Mouse (Mus musculus) megakaryocyte, adult 5-6 weeks (primary cell): ENCODE data around the gene Tm4sf1. TPM values are rescaled to one million over a fixed set of nuclear protein-coding genes. Genes with fewer than 3 reads are reported as not detected.

Source experiments
- ATAC-seq: 2 replicates; pipeline ENCODE4 v1.8.0; 2016; ENCODE audit warnings: mild to moderate bottlenecking, inconsistent platforms; ENCODE audit not compliant: poor library complexity, severe bottlenecking
- total RNA-seq, 2 experiments: library from RNA; stranded (forward) in 1 of 2; stranded (reverse) in 1 of 2; fragments of 153-499, 151-499 nt in 1 of 2; fragments of 221-1000, 200-1000 nt in 1 of 2; gene quantifications; 2 replicates each; pipeline versions ENCODE4 v1.2.3 to v1.2.4; 2015 to 2017

Gene Tm4sf1
- total RNA-seq, 2 experiments from 2014 or later, result 0.95 TPM; not detected in 1

DNA sequence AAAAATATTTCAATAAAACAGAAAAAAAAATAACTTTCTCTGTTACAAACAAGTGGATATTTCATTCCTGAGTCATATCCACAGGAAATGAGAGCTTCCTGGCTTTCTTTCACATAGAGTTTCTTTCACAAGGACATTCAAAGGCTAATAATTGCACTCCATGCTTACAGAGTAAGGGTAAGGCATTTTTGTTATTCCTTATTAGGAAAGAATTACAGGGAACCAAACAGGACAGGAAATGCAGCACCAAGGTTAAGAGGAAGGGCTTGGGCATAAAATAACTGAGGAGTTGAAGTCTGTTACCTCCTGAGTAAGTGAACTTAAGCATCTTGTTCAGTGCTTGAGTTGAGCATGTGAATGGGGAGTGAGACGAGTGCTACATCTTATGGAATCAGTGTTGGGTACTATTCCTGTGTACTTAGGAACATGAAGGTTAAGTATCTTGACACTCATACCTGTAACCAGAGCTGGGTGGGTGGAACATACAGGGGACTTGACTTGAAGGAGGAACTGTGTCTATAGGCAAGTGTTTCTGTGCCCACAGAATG, 12.8 kb downstream of the Tm4sf1 start:
- no peak for ATAC-seq

DNA sequence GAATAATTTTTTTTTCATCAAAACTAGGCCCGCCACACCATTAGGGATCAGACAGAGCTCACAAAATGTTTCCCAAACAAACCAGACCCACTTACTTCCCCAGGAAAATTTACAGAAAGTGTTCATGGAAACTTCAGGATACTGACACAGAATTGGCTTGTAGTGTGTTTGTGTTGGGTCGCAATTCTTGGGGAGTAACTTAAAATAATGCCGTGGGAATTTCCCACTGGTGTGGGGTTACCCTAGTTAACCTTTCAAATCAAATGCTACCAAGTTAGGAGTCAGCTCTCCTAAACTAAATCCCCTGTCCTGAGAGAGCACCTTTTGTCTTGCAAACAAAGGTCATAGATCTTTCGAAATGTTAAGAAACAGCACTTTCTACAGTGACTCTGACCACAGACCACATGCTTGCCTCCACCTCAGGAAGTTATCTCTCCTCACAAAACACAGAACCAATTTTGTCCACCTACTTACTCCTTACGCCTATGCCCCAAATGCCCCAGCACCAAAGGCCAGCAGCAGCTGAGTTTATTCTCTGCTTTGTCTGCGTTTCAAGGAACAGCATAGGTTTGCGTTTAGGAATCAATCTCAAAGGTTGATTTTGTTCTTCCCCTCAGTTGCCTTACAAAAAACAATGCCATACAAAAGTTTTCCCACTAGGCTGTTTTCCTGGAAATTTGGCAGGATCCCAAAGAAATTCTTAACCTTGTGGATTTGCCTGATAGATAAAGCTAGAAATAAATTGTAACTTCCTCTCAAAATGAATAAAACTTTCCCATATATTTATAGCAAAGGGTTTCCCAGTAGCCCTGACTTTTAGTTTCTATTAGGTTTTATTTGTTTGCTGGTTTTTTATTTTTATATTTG, 13.7 kb downstream of the Tm4sf1 start:
- ATAC-seq, result peak; percentile 77

DNA sequence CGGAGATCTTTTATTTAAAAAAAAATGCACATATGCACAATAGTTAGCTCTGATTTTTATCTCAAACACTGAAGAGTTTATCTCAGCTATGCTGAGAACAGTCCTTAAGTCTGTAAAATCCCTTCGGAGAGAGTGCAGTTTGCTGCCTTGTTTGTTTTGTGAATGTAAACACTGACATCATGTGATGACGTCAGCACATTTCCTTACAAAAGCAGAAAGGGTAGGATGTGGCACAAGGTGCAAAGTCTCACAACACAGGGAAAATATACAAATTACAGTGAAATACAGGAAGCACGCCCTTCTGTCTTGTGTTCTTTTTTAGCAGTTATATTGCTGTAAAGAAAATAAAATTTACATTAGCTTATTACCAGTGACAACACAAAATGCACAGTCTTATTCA, 14.3 kb downstream of the Tm4sf1 start:
- ATAC-seq, result no peak

DNA sequence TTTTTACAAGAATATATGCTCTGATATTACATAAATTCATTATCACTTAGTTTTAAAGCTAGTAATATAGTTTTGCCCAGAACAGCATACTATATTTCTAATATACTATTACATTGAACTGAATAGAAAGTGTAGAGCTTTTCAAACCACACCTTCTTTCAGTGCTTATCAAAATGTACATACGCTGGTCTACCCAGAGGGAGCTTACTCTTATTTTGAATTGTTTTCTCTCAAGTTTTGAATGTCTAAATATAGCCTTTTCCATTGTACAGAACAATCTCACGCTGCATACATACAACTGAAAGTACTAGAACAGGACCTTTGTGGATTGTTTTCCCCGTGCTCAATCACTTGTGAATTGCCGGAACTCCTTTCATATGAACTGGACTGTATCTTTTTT, 23.6 kb downstream of the Tm4sf1 start:
- no peak for ATAC-seq

DNA sequence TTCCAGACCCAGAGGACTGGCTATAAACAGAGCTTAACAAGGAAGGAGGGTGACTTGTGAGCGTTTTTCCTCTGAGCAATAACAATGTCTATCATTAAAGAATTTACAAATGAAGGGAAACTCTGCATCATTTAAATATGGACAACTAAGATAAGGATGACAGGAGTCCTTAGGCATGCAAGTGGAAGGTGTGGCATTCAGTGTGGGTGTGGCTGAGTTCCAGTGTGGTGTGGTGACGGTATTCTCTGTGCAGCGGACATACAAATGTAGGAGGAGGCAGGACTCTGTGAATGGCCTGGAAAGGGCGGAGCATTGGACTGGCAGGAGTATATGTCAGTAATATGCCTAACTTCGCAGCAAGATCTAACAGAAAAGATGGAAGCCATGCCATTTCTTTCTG, 24.3 kb downstream of the Tm4sf1 start:
- no peak for ATAC-seq

DNA sequence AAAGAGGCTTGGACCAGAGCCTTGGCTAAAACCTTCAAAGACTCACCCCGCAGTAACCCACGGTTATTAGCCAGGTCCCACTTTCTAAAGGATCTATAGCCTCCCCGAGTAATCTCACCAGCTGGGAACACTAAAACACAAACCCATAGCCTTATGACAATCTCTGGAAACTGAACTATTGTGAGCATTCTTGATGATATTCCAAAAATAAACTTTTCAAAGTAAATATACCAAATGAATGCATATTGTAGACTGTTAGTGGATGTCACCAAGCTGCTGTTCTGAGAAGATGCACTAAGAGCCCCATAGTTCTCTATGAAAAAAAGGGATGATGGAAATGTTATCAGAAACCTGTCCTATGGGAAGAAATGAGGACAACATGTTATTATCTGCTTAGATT, 25.0 kb downstream of the Tm4sf1 start:
- no peak for ATAC-seq

DNA sequence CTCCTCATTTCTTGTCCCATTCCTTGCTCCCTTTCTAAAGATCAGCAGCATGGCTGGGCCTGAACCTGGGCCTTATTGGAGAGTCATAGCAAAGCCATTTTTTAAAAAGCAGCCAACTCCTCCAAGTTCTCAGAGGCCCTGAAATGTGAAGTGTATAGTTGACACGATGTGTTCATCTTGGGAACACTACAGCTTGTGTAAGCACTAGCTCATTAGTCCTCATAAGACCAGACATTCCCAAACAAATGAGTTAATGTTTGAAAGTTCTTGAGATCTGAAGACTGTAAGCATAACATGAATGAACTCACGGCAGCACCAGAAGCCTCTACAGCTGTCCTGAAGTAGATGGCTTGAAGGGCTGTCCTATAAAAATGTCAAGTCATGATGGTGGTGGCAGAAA, 32.8 kb downstream of the Tm4sf1 start:
- ATAC-seq, result no peak

DNA sequence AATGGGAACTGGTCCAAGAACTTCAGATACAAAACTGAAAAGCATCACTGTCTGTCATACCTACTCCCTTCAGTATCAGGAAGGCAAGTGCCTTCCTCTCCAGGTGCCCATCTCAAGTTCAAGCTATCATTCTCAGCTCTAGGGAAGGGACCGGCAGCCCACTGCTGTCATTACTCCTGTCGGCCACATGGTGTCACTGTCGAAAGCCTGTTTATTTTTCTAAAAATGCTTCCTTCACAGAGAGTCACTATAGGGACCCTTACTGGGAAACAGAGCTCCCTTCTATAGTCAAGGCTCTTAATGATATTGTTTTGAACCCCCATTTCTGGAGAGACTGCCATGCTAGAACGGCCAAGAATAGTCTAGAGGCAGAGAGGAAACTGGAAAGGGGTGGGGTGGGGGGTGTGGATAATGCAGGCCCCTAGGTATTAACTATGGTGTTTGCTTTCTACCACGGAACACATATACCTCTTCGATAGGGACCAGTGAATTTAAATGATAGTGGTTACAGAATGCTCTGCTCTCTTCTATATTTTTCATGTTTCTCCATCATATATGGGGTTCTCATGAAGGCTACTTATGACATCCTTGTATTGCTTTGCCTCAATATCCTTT, 34.1 kb downstream of the Tm4sf1 start:
- peak; percentile 79 for ATAC-seq

DNA sequence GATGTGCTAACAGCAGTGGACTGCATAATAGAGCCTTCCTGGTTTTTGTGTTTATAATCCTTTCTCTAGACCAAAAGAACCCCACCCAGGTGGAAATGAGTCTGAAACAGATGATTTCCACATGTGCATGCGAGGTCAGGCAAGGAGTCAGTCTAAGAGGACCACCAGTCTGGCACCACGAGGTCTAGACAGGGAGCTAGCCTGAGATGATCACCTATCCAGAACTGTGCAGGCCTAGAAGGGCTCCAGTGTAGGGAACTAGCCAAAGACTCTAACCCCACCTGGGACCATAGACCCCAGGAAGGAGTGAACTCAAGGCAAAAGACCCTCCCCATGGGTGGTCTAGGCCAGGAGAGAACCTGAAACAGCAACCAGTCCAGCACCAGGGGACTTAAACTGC, 48.7 kb downstream of the Tm4sf1 start:
- ATAC-seq, result peak; percentile 40; the same call in 1 of the 2 replicates

DNA sequence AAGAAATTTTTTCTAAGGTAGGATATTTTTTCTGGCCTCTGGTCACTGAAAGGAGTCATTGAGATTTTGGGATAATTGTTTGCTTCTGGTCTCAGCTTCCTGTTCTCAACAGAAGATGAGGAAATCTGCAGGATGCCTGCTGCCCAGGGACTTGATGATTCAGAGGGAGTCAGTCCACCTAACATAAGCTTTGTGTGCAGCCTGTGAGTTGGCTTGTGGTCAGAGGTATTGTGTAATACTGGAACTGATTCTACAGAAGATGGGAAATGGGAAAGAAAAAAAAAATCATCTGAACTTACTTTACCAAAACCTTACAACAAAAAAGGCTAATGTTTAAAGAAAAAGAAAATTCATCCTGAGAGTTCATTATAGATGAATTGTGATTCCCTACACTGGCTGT, 49.2 kb downstream of the Tm4sf1 start:
- peak; percentile 94 for ATAC-seq

DNA sequence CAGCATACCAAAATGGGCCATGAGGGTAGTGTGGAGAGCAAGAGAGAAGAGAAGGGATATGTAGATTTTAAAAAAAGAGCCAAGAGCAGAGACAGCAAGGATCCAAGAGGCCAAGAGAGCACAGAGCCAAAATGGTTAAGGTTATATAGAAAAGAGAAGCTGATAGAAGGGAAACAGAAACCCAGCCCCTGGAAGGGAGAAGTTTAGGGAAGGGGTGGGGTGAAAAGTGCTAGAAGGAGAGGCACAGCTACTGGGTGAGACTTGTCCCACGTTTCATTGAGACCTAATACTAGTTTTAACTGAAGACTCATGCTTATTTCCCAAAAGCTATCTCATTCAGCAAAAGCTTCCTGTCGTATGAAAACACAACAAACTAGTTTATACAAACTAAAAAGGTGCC, 56.5 kb downstream of the Tm4sf1 start:
- peak; percentile 73 for ATAC-seq

Other genes with a start within 250 kb of the Tm4sf1 start
- not detected in 2 replicates for gene Tm4sf4, start 123.3 kb upstream of the Tm4sf1 start, total RNA-seq (2015)
- gene Tm4sf4, start 123.3 kb upstream of the Tm4sf1 start, total RNA-seq (2017), result not detected in 2 replicates